Mouse (Mus musculus) adrenal gland, adult 8-10 months (tissue): ENCODE measurements around the gene Zfp791. TPM values are rescaled to one million over a fixed set of nuclear protein-coding genes. Genes with fewer than 3 reads are reported as not detected.
"Not testable (repeated sequence)": the region's sequence is repeated elsewhere in the genome, so short reads cannot be mapped to it uniquely, and the experiment has no call there.

Experiments
- DNase-seq: peaks from one replicate; pipeline ENCODE4 v3.0.0; 2022
- microRNA-seq, 2 experiments: library from miRNA; unstranded; fragments of <30 nt; microRNA quantifications; one replicate each; pipeline ENCODE4 v1.2.0; 2022
- total RNA-seq, 4 experiments: library from RNA; stranded (reverse); gene quantifications; 2 replicates each; pipeline ENCODE4 v1.2.4; 2022

The Zfp791 gene
- total RNA-seq, 4 experiments from 2014 or later: 1.7 to 2.4 (median 1.9) TPM

- not testable (repeated sequence) for DNase-seq
Measured at GRCm38 (mm10) chr8:85082169-85082568, 40.7 kb downstream of the Zfp791 start.

- DNase-seq: no peak
Measured at GRCm38 (mm10) chr8:85081216-85081555, 41.7 kb downstream of the Zfp791 start, which contains the start of gene Wdr83. TSS of gene Wdr83 (minus strand) at chr8:85081306.

DNA sequence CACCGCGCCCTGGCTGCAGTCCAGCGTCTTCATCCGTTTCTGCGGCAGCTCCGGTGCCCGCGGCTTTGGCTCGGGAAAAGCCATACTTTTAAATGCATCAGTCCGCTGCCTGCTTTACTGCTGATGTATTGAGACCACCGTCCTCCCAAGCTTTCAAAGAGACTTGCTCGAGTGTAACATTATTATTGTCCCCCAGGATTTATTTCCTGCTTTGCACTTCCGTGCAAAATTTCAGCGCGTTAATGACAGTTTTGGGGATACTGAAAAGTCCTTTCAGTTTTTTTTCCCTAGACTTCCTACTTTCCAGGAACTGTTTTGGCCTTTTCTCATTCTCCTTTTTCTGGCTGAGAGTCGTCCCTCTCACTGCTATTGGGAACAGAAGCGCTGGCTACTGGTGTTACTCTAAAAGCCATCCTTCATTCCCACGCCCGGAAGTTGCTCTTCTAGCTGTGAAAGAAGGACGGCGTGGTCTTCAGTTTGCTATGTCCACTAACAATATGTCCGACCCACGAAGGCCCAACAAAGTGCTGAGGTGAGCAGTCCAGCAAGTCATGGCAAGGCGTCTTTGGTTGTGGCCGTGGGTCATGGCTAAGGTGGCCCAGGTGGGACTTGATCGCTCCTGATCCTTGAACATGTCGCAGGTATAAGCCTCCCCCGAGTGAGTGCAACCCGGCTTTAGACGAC is 42.2 kb downstream of the Zfp791 start, which contains the start of gene Wdr83os:
TSS of gene Wdr83os (plus strand) at position 209 of the 684 bp plus-strand sequence.
- DNase-seq: no peak

DNA sequence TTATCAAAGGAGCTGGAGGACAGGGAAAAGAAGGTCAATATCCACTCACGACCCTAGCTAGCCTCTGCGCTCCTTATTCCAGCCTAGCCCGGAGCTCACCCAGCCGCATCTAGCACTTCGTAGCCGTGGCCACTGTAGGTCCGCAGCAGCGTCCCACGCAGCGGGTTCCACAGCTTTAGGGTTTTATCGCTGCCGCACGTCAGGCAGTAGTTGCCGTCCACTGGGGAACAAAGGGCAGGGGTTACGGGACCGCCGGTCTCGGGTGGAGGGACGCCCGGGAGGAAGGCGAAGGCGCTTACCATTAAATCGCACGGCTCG is 42.7 kb downstream of the Zfp791 start:
- DNase-seq: no peak

GRCm38 (mm10) chr8:85076993-85077392 is 45.9 kb downstream of the Zfp791 start:
- DNase-seq: no peak

- DNase-seq: no peak
Measured at GRCm38 (mm10) chr8:85076001-85076400, 46.9 kb downstream of the Zfp791 start.

DNA sequence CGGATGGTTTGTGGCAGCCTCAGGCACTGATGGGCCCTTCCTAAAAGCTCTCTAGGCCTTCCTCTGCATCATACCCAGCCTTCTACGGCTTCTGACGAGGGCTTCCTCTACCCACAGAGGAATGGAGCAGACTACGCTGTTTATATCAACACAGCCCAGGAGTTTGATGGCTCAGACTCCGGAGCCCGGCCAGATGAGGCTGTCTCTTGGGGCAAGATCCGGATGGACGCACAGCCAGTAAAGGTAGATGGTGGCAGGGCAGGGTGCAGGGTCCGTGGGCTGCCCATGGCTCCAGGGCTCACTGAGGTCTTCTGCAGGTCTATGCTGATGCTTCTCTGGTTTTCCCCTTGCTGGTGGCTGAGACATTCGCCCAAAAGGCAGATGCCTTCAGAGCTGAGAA is 48.3 kb downstream of the Zfp791 start:
- DNase-seq: no peak

GRCm38 (mm10) chr8:85074167-85074566 is 48.7 kb downstream of the Zfp791 start:
- no peak for DNase-seq

- no peak for DNase-seq
Measured at GRCm38 (mm10) chr8:85073041-85073612, 49.8 kb downstream of the Zfp791 start.

DNA sequence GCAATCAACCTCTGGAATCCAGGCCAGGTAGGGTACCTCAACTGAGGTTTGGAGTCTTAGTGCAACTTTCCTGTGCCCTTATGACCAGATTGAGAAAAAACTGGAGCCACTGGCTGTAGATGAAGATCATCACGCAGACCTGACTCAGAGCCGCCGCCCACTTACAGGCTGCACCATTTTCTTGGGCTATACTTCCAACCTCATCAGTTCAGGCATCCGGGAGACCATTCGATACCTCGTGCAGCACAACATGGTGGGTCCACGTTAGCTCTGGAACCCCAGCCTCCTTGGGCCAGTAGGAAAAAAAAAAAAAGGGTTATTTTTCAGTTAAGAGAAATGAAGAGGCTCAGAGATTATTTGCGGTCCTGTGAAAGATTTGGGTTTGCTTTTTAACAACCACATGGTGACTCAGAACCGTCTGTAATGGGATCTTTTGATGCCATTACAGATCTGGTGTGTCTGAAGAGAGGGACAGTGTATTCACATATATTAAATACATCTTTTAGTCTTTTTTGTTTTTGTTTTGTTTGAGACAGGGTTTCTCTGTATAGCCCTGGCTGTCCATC is 50.4 kb downstream of the Zfp791 start:
- no peak for DNase-seq

DNA sequence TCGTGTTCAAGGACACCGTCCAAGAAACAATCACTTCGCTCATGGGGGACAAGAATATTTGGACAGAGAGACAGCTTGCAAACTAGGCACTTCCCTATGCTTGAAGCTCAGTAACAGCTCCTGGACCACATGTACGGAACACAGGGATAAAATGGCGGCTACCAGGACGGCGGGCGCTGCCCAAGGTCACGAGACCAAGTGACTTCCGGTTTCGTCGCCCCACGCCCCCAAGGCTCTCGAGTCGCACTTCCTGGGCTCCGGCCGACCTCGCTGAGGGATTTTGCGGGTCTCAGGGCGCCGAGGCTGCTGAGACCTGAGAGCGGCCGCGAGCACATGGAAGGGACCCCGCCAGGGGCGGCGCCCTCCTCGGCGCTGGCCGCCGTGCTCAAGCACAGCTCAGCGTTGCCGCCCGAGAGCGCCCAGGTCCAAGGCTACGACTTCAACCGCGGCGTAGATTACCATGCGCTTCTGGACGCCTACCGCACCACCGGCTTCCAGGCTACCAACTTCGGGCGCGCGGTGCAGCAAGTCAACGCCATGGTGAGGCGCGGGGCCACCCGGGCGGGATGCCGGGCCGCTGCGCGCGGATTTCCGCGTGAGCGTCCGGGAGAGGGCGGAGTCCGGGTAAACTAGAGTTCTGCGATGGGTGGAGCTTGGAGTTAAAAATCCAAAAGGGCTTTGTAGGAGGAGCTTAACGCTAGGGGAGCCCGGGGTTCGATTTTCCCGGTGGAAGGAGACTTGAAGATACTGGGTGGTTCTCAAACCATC is 51.2 kb downstream of the Zfp791 start, which contains the start of gene Dhps:
TSS of gene Dhps (plus strand) at position 244 of the 768 bp plus-strand sequence.
- peak; percentile 90 for DNase-seq

- DNase-seq: no peak
Measured at GRCm38 (mm10) chr8:85071041-85071440, 51.9 kb downstream of the Zfp791 start.

- DNase-seq: no peak
Measured at GRCm38 (mm10) chr8:85067982-85068381, 54.9 kb downstream of the Zfp791 start, which contains the start of gene Gm5741. TSS of gene Gm5741 (minus strand) at chr8:85067982.

GRCm38 (mm10) chr8:85067155-85067554 is 55.7 kb downstream of the Zfp791 start:
- DNase-seq: no peak

DNA sequence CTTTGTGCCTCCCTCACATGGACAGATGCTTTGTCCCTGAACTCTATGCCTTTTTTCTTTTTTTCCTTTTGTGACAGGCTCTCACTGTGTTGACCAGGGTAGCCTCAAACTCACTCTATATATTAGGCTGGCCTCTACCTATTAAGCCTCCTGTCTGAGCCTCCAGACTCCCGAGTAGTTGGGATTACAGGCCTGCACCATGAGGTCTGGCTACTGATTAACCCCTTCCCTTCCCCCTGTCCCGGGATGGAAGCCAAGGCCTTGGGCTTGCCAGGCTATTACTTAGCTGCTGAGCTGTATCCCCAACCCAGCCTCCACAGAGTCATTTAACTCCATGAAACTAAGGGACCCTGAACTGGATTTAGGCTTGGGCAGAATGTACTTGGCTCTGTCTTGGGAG is 57.7 kb downstream of the Zfp791 start:
- DNase-seq: no peak

DNA sequence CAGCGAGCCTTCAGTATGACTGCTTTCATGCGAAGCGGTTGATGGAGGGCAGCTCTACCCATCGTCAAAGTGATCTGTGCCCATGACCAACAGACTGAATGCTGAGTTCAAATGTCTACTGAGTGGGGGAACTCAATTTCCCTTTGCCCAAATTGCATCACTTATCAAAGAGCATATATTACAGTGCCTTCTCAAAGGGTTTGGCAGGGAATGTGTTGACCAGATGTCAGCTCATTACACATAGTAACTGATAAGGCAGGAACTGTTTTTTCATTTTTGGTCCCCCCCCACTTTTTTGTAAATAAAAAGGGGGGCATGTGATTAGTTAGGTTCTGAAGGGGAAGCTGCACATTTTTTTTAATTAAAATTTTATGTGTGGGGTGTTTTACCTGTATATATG is 60.3 kb downstream of the Zfp791 start:
- DNase-seq: no peak

DNA sequence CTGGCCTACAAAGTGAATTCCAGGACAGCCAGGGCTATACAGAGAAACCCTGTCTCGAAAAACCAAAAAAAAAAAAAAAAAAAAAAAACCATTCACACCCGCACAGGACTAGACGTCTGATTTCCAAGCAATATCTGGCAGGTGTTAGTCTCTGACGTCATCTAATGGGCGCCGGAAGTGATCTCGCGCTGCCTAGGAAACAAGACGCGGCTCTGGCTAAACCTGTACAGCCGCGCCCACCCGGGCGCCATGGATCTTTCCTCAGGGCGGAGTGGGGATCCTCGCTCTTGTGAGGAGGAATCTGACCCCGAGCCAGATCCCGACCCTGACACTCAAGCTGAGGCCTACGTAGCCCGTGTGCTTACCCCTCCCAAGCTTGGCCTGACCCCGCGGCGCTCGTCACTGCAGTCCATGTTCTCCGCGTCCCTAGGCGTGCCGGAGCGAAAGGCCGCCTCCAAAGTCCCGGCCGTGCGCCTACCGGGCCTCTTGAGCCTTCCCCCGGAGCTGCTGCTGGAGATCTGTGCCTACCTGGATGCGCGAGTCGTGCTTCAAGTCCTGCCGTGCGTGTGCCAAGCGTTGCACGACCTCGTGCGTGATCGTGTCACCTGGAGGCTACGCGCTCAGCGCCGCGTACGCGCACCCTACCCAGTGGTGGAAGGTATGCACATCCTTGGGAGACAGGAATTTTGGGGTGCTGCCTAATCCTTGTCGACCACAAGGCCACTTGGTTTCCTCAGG is 62.8 kb downstream of the Zfp791 start, which contains the start of gene Fbxw9:
TSS of gene Fbxw9 (plus strand) at position 177 of the 738 bp plus-strand sequence.
- DNase-seq: peak; percentile 87

Small RNA genes lying within 50 kb of the gene (microRNA-seq; reads per million reads assigned to microRNA genes)
- gene Gm23388: 0 to 0.35 reads per million in 2 experiments
- 0.53 to 0.84 reads per million in 2 experiments for gene Mir7070

Other genes with a start within 250 kb of the Zfp791 start
- gene Gcdh, start 229.2 kb downstream of the Zfp791 start, total RNA-seq: 10 to 100 TPM; 51.9 to 66.4 (median 60.4) TPM
- gene Klf1, start 221.2 kb downstream of the Zfp791 start, total RNA-seq: under 1 TPM in 2 of 4 experiments, not detected in 2; 0.22 to 0.24 TPM
- gene Dnase2a, start 214.5 kb downstream of the Zfp791 start, total RNA-seq: 10 to 100 TPM; 12.5 to 28.7 (median 22.2) TPM
- gene Mast1, start 185.7 kb downstream of the Zfp791 start, total RNA-seq: 1 to 10 TPM; 2.1 to 9.2 (median 5.9) TPM
- under 1 TPM in 2 of 4 experiments, not detected in 2; 0.28 to 0.40 TPM for gene Rtbdn, start 176.1 kb downstream of the Zfp791 start, total RNA-seq
- gene Gm49661, start 153.7 kb downstream of the Zfp791 start, total RNA-seq: 1 to 10 TPM in 2 of 4 experiments, not detected in 2; 1.7 to 2.3 TPM
- gene Prdx2, start 153.5 kb downstream of the Zfp791 start, total RNA-seq: 100 to 1,000 TPM; 651 to 758 (median 708) TPM
- 100 to 1,000 TPM in 3 of 4 experiments, 10 to 100 TPM in 1; 89.0 to 142 (median 110) TPM for gene Rnaseh2a, start 153.3 kb downstream of the Zfp791 start, total RNA-seq
- 100 to 1,000 TPM in 1 of 4 experiments, 10 to 100 TPM in 3; 39.9 to 211 (median 52.4) TPM for gene Junb, start 144.4 kb downstream of the Zfp791 start, total RNA-seq
- 10 to 100 TPM in 2 of 4 experiments, 1 to 10 TPM in 2; 6.2 to 12.7 (median 10.5) TPM for gene Hook2, start 132.5 kb downstream of the Zfp791 start, total RNA-seq
- gene Best2, start 108.6 kb downstream of the Zfp791 start, total RNA-seq: not detected
- gene Asna1, start 97.8 kb downstream of the Zfp791 start, total RNA-seq: 100 to 1,000 TPM in 2 of 4 experiments, 10 to 100 TPM in 2; 96.4 to 107 (median 101) TPM
- 100 to 1,000 TPM; 134 to 159 (median 155) TPM for gene Trir, start 96.3 kb downstream of the Zfp791 start, total RNA-seq
- gene Tnpo2, start 86.2 kb downstream of the Zfp791 start, total RNA-seq: 10 to 100 TPM; 67.7 to 85.8 (median 73.5) TPM
- gene Fbxw9, start 63.0 kb downstream of the Zfp791 start, total RNA-seq: 10 to 100 TPM; 15.0 to 29.6 (median 21.6) TPM
- 1 to 10 TPM in 1 of 4 experiments, not detected in 3; 1.3 TPM for gene Gm5741, start 55.1 kb downstream of the Zfp791 start, total RNA-seq
- gene Dhps, start 51.3 kb downstream of the Zfp791 start, total RNA-seq: 10 to 100 TPM; 31.4 to 41.2 (median 33.2) TPM
- 10 to 100 TPM; 76.0 to 87.7 (median 81.1) TPM for gene Wdr83os, start 42.4 kb downstream of the Zfp791 start, total RNA-seq
- gene Wdr83, start 41.8 kb downstream of the Zfp791 start, total RNA-seq: 10 to 100 TPM; 22.6 to 30.1 (median 29.2) TPM
- 10 to 100 TPM; 53.4 to 60.8 (median 54.3) TPM for gene Man2b1, start 39.8 kb downstream of the Zfp791 start, total RNA-seq
- not detected for gene Cks1brt, start 28.8 kb upstream of the Zfp791 start, total RNA-seq
- not detected for gene Olfr371, start 102.9 kb upstream of the Zfp791 start, total RNA-seq
- gene Orc6, start 176.5 kb upstream of the Zfp791 start, total RNA-seq: 10 to 100 TPM; 11.2 to 16.0 (median 14.5) TPM
- 100 to 1,000 TPM in 2 of 4 experiments, 10 to 100 TPM in 2; 94.1 to 113 (median 105) TPM for gene Vps35, start 176.7 kb upstream of the Zfp791 start, total RNA-seq